Mouse (Mus musculus) c-Kit-positive CD71-positive TER-119-positive erythroid progenitor cells, embryonic 14.5 days (primary cell): Measurements from ENCODE around the gene Ldlrad3.

Experiments
- DNase-seq: peaks from one replicate; pipeline ENCODE4 v3.0.0-alpha.2; 2013; ENCODE audit warnings: low spot score

Ldlrad3 gene

GRCm38 (mm10) chr2:102185951-102186561 is at the start of gene Ldlrad3:
Gene Ldlrad3, minus strand, starts transcription at chr2:102186385.
- peak; percentile 49 for DNase-seq

- no peak for DNase-seq
These were observed 45.3 kb upstream of the Ldlrad3 start for GRCm38 (mm10) chr2:102231470-102231869.

- no peak for DNase-seq
These were observed 42.9 kb upstream of the Ldlrad3 start for GRCm38 (mm10) chr2:102229126-102229525.

GRCm38 (mm10) chr2:102228331-102228730 is 42.1 kb upstream of the Ldlrad3 start:
- DNase-seq: no peak

DNA sequence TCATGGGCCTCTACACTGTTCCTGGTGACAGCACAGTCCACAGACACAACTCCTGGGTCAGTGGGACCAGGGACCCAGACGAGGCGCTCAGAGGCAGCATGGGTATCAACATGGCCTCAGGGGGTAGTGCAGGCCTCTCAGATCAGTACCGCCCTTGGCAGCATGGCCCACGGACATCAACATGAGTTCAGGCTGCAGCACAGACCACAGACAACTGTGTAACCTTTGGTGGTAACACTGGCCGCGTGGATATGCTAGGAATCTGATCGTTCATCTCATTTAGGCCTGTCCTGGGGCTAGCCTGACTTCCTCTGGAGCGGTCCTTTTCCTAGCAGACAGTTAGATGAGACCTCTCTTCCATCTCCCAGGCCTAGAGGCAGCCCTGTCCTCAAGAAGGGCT is 41.7 kb upstream of the Ldlrad3 start:
- DNase-seq: no peak

DNA sequence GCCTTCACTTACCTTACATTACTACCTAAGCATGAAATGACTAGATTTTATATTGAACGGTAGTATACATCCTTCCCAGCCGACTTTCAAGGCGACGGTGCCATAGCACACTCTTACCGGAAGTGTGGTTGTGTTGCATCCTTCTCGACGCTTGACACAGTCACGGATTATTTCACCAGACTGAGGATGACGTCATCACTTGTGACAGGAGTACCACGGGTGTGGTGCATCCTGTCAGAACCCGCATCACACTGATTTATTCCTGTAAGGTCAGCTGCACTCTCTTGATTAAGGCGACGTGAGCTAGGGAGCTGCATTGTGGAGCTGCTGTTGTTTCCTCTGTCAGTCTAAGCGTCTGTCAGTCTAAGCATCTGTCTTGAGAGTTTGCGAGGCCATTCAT is 40.1 kb upstream of the Ldlrad3 start:
- DNase-seq: no peak

- no peak for DNase-seq
These were observed 37.4 kb upstream of the Ldlrad3 start for GRCm38 (mm10) chr2:102223355-102224128.

DNA sequence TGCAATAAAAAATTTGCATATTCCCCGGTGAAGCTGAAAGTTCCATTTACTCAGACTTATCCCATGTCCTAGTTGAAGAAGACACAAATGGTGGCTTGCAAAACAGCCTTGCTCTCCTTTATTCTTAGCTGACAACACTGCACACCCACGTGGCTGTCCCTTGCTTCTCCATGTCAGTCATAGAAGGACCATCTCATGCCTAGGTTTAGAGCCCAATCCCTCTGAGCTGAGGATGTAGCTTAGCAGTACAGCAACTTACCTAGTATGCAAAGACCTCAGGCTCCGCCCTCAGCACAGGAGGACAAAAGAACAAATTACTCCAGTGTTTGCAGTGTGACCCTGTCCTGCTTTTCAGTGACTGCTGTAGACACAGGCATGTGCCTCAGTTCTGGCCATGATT is 36.6 kb upstream of the Ldlrad3 start:
- DNase-seq: no peak

- no peak for DNase-seq
These were observed 30.6 kb upstream of the Ldlrad3 start for GRCm38 (mm10) chr2:102216817-102217216.

- DNase-seq: no peak
These were observed 25.9 kb upstream of the Ldlrad3 start for GRCm38 (mm10) chr2:102212096-102212495.

DNA sequence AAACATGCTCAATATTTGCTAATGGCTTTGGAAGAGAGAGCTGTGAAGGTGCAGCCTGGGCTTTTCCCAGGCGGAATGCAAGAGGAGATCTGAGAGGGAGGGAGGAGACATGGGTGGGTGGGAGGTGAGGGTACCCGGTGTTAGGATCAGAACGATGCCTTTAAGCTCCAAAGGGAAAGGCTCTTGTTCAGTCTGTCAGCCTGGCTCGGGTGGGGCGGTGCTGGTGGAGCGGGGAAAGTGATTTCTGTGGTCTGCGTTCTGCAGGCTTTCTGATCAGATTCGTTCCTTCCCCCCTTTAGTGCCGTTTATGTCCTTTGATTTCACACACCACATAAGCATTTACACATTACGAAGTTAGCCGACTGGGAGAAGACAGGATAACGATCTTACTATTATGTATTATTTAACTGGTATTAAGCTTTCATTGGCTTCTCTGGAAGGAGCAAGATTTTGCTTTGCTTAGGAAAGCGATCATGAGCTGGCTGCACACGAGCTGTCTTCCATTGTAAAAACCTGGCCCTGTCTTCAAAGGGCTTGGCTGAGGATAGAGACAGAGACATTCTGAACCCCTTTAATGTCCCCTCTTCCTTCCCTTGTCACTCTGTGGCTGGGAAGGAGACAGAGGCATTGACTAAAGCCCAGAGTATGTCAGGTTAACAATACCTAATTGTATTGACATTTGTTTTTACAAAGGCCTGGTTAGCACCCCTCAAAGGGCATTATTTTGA is 19.7 kb upstream of the Ldlrad3 start:
- no peak for DNase-seq

DNA sequence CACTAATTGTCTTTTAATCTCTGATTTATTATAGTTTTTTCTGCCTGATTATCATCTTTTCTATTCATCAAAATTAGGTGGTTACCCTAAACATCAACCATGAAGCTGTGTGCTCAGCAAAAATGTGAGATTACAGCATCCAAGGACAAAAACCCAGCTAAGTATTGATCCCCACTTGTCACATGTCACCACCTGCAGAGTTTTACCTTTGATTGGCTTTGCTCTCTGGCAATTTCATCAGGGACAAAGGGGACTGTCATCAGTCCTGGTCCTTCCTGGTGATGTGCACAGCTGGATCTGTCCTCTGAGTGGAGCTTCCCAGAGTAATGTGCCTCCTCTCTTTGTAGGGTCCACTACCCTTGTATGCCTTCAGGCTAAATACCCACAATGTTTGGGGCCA is 17.3 kb upstream of the Ldlrad3 start:
- DNase-seq: no peak

GRCm38 (mm10) chr2:102202211-102202770 is 16.1 kb upstream of the Ldlrad3 start:
- no peak for DNase-seq

GRCm38 (mm10) chr2:102201198-102201948 is 15.2 kb upstream of the Ldlrad3 start:
- DNase-seq: no peak

GRCm38 (mm10) chr2:102197332-102197731 is 11.1 kb upstream of the Ldlrad3 start:
- DNase-seq: no peak

DNA sequence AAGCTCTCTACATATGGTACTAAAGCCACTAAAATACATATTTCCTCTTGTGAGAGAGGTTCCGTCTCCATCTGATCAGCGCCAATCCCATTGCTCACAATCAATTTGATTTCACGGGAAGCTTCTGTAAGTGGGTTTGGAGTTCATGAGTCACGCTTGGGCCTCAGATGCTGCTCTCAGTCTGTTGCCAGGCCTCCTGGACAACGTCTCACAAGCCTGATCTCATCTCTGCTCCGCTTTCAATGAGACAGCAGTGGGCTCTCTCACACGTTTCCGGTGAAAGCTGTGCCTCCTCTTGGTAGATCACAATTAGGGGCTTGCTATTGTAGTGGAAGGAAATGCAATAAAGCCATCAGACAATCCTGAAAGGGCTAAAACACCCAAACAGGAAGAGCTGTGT is 10.5 kb upstream of the Ldlrad3 start:
- no peak for DNase-seq

DNA sequence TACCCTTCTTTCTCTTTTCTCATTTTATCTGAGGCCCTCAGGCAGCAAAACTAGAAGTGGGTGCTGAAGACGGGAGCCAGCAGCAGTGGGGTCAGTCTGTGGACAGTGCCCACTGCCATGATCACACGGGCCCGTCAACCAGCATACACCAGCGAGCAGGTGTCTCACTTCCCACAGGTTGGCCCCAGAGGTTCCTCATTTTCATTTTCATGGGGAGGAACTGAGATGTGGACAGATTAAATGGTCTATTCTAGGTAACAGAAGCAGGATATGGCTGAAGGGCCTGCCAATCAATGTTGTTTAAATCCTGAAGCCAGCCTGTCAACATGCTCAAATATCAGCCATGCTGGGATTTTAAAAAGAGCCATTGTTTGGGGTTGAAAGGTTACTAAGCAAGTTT is 9.3 kb upstream of the Ldlrad3 start:
- DNase-seq: no peak

- no peak for DNase-seq
These were observed 8.1 kb upstream of the Ldlrad3 start for GRCm38 (mm10) chr2:102194247-102194646.

DNA sequence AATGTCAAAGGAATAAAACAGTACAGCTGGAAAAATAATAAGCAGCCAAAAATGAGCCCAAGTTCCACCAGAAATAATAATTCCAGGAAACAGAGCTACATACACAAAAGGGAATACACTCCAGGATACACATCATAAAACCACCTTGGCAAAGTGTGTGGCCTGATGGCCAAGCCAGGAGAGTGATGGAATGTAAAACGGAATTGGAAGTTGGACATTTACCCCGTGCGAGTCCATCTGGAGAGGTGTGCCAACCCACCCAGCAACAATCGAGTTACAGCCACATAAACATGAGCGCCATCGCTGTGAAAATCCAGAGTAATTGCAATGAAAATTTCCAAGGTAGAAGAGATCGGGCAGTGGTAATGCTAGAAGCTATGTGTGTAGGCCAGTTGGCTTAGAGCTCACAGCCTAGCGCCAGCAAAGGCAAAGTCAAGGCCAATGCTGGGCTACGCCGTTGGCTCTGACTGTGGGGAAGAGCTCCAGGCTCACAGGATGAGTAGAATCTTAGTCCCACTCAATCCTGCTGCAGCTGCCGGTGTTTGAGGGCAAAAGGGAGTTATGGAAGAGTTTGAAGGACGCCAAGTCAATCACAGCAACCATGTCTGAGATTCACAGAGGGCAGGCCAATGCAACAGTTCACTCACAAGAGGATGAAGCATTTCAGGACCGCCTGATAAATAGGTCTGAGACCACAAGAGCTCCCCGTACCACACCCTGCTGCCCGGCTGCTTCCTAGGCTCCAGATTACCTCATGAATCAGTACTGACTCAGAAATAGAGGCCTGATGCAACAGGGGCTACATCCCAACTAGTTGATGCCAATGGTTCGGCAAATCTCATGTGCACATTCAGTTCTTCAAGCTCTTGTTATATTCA is 7.0 kb upstream of the Ldlrad3 start:
- DNase-seq: no peak

DNA sequence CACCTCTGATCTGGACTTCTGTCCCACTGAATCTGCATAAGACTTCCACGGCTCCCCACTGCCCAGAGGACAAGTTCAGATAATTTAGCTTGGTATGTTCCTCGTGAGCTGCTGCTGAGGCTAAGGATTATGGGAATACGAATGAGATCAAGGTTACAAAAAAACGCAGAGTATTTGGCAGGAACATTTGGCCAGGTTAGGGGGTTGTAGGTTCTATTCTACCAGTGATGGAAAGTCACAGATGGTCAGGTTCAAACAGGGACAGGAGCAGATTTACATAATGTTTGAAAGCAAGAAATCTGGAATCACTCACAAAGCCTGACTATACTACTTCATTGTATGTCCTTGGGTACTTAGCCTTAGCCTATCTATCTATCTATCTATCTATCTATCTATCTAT is 5.6 kb upstream of the Ldlrad3 start:
- no peak for DNase-seq

DNA sequence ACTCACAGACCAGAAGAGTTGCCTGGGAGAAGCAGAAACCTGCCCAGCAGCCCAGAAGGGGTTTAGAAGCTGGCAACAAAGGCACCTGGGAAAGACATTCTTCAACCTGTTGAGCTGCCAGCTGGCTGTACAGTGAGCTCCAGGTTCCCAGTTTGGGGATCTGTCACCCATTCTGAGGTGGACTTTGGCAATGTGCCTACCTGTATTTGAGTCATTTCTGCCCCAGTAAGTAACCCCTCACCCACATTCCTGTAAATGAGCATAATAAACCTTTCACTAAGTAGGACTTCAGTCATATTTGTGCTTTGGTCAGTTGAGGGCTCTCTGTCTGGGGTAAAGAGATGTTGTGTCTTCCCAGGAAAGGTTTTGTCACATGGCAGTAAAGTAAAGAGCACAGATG is 4.8 kb upstream of the Ldlrad3 start:
- no peak for DNase-seq
